Mouse (Mus musculus) hindbrain, embryonic 11.5 days (tissue): Measurements from ENCODE around the gene Rtl4. TPM values are rescaled to one million over a fixed set of nuclear protein-coding genes. Genes with fewer than 3 reads are reported as not detected.

Experiments used
- ATAC-seq: fragments of 200-750 bp; cut with Nextera tagmentation; 2 replicates; pipeline ENCODE4 v1.8.0; 2017; ENCODE audit warnings: mild to moderate bottlenecking, moderate TSS enrichment, moderate library complexity; ENCODE audit not compliant: low FRiP score
- DNase-seq: peaks from one replicate; pipeline ENCODE4 v3.0.0-alpha.2; 2015; ENCODE audit warnings: low spot score
- H3K27ac ChIP-seq: fragments of 300-500 bp; sonication (generic); 2 replicates; pipeline ENCODE4 v1.5.1; 2014; ENCODE audit warnings: mild to moderate bottlenecking, low read depth, low read length
- H3K27me3 ChIP-seq: fragments of 300-500 bp; sonication (generic); 2 replicates; pipeline ENCODE4 v1.6.1; 2014; ENCODE audit warnings: mild to moderate bottlenecking, low read length, moderate library complexity, mixed read lengths; ENCODE audit not compliant: control insufficient read depth, insufficient read depth
- H3K36me3 ChIP-seq: fragments of 300-500 bp; sonication (generic); 2 replicates; pipeline ENCODE4 v1.6.1; 2014; ENCODE audit warnings: mild to moderate bottlenecking, low read length, moderate library complexity, mixed read lengths; ENCODE audit not compliant: control insufficient read depth, insufficient read depth
- H3K4me1 ChIP-seq: fragments of 300-500 bp; sonication (generic); replicated peaks from 2 replicates; pipeline ENCODE4 v1.6.1; 2014; ENCODE audit warnings: low read length, mixed read lengths; ENCODE audit not compliant: control insufficient read depth, insufficient read depth
- H3K4me2 ChIP-seq: fragments of 300-500 bp; sonication (generic); replicated peaks from 2 replicates; pipeline ENCODE4 v1.6.1; 2014; ENCODE audit warnings: mild to moderate bottlenecking, low read depth, low read length
- H3K4me3 ChIP-seq: fragments of 300-500 bp; sonication (generic); 2 replicates; pipeline ENCODE4 v1.5.1; 2014; ENCODE audit warnings: low read depth, low read length
- H3K9ac ChIP-seq: fragments of 300-500 bp; sonication (generic); 2 replicates; pipeline ENCODE4 v1.6.1; 2014; ENCODE audit warnings: low read depth, low read length
- H3K9me3 ChIP-seq: fragments of 300-500 bp; sonication (generic); 2 replicates; pipeline ENCODE4 v1.6.1; 2016; ENCODE audit warnings: low read length; ENCODE audit not compliant: control insufficient read depth
- WGBS: fragments of 180-500 bp; shearing (Covaris S2); extraction: QIAGEN DNeasy Blood & Tissue Kit; methylation state at CpG from one replicate; pipeline ENCODE4 v1.1.7; 2014; 5-methylcytosine and 5-hydroxymethylcytosine counted together
- microRNA counts: library from miRNA; unstranded; fragments of <30 nt; microRNA quantifications from one replicate; lab custom pipeline; 2015
- polyA plus RNA-seq: library from polyadenylated mRNA; unstranded; fragments of >200 nt; fragmentation: Nextera tagmentation; extraction: Ambion mirVana; gene quantifications from 2 replicates; pipeline ENCODE4 v1.2.1, GENCODE M21; 2014

The Rtl4 gene
- polyA plus RNA-seq, 1 experiment from 2014 or later = 0.19 TPM

GRCm38 (mm10) chrX:144716330-144716729 lies 27.6 kb downstream of the Rtl4 start:
- Histone ChIP-seq H3K27me3 (no peaks in the 10 kb centered on the region), H3K27ac (no peak overlapping the region), H3K9me3 (no peaks in the 10 kb centered on the region), H3K9ac (no peak overlapping the region), H3K4me2 (no peak overlapping the region), H3K4me1 (no peaks in the 10 kb centered on the region), H3K36me3 (no peaks in the 10 kb centered on the region), H3K4me3 (no peak overlapping the region)
- 93% methylated on average over 1 of the region's 1 CpGs for WGBS
- no peak for ATAC-seq
- no peak for DNase-seq

GRCm38 (mm10) chrX:144747528-144748049 lies 58.9 kb downstream of the Rtl4 start:
- H3K4me1 ChIP-seq = no peaks in the 10 kb centered on the region
- no peak overlapping the region for H3K9ac ChIP-seq
- 82% methylated on average over 3 of the region's 3 CpGs for WGBS
- no peak for DNase-seq
- H3K9me3 ChIP-seq = no peaks in the 10 kb centered on the region
- H3K4me3 ChIP-seq = no peak overlapping the region
- H3K36me3 ChIP-seq = no peaks in the 10 kb centered on the region
- no peaks in the 10 kb centered on the region for H3K27me3 ChIP-seq
- no peak overlapping the region for H3K27ac ChIP-seq
- H3K4me2 ChIP-seq = no peak overlapping the region
- no peak for ATAC-seq

- 54% methylated on average over 2 of the region's 2 CpGs for WGBS
- H3K4me3 ChIP-seq = no peak overlapping the region
- DNase-seq (no peak), ATAC-seq (no peak)
- no peak overlapping the region for H3K9ac ChIP-seq
- H3K36me3 ChIP-seq = no peaks in the 10 kb centered on the region
- no peak overlapping the region for H3K27ac ChIP-seq
- no peaks in the 10 kb centered on the region for H3K4me1 ChIP-seq
- H3K9me3 ChIP-seq = no peaks in the 10 kb centered on the region
- no peak overlapping the region for H3K4me2 ChIP-seq
- H3K27me3 ChIP-seq = no peaks in the 10 kb centered on the region
These were observed 298.3 kb downstream of the Rtl4 start for GRCm38 (mm10) chrX:144986980-144987379.

GRCm38 (mm10) chrX:145065484-145065913 lies 376.8 kb downstream of the Rtl4 start:
- Histone ChIP-seq H3K4me2 (no peak overlapping the region), H3K36me3 (no peaks in the 10 kb centered on the region), H3K9ac (no peak overlapping the region), H3K9me3 (no peaks in the 10 kb centered on the region), H3K27me3 (no peaks in the 10 kb centered on the region), H3K4me3 (no peak overlapping the region), H3K27ac (no peak overlapping the region), H3K4me1 (no peaks in the 10 kb centered on the region)
- 58% methylated on average over 2 of the region's 2 CpGs for WGBS
- no peak for DNase-seq
- ATAC-seq = peak; percentile 19; the same call in 1 of the 2 replicates

- no peak overlapping the region for H3K4me2 ChIP-seq
- no peak overlapping the region for H3K27ac ChIP-seq
- H3K4me3 ChIP-seq = no peak overlapping the region
- no peak for ATAC-seq
- no peaks in the 10 kb centered on the region for H3K36me3 ChIP-seq
- H3K9ac ChIP-seq = no peak overlapping the region
- H3K4me1 ChIP-seq = no peaks in the 10 kb centered on the region
- no peaks in the 10 kb centered on the region for H3K27me3 ChIP-seq
- DNase-seq = no peak
- H3K9me3 ChIP-seq = no peaks in the 10 kb centered on the region
These were observed 401.1 kb downstream of the Rtl4 start for GRCm38 (mm10) chrX:145089802-145090201.

- H3K4me3 ChIP-seq = no peak overlapping the region
- H3K27ac ChIP-seq = no peak overlapping the region
- DNase-seq = no peak
- no peaks in the 10 kb centered on the region for H3K36me3 ChIP-seq
- no peaks in the 10 kb centered on the region for H3K4me1 ChIP-seq
- H3K9me3 ChIP-seq = no peaks in the 10 kb centered on the region
- no peak for ATAC-seq
- no peaks in the 10 kb centered on the region for H3K27me3 ChIP-seq
- H3K4me2 ChIP-seq = no peak overlapping the region
- no peak overlapping the region for H3K9ac ChIP-seq
- WGBS = 79% methylated on average over 3 of the region's 3 CpGs
These were observed 401.7 kb downstream of the Rtl4 start for GRCm38 (mm10) chrX:145090360-145090759.

GRCm38 (mm10) chrX:145090964-145091363 lies 402.3 kb downstream of the Rtl4 start:
- no peak for DNase-seq
- H3K4me2 ChIP-seq = no peak overlapping the region
- no peak overlapping the region for H3K4me3 ChIP-seq
- no peaks in the 10 kb centered on the region for H3K27me3 ChIP-seq
- no peak overlapping the region for H3K9ac ChIP-seq
- no peak for ATAC-seq
- H3K36me3 ChIP-seq = no peaks in the 10 kb centered on the region
- H3K9me3 ChIP-seq = no peaks in the 10 kb centered on the region
- H3K27ac ChIP-seq = no peak overlapping the region
- WGBS = 81% methylated on average over 2 of the region's 2 CpGs
- no peaks in the 10 kb centered on the region for H3K4me1 ChIP-seq

MicroRNA genes within 50 kb of the gene (microRNA counts, 519-probe panel; counts per million panel counts)
- microRNA mmu-miR-3472 (lab: Ali Mortazavi, UCI) = not detected

Other genes starting within 250 kb of the Rtl4 start
- gene Trpc5os, start 232.3 kb upstream of the Rtl4 start, polyA plus RNA-seq = not detected in 2 replicates
- 0.31 and 0.54 TPM in 2 replicates for gene Trpc5, start 727 bp upstream of the Rtl4 start, polyA plus RNA-seq